Mouse (Mus musculus): ENCODE results near the gene Oprd1. TPM values are rescaled to one million over a fixed set of nuclear protein-coding genes. Genes with fewer than 3 reads are reported as not detected.

Oprd1 gene
- total RNA-seq, 2 experiments from 2014 or later, result 5.3 to 5.4 TPM

DNA sequence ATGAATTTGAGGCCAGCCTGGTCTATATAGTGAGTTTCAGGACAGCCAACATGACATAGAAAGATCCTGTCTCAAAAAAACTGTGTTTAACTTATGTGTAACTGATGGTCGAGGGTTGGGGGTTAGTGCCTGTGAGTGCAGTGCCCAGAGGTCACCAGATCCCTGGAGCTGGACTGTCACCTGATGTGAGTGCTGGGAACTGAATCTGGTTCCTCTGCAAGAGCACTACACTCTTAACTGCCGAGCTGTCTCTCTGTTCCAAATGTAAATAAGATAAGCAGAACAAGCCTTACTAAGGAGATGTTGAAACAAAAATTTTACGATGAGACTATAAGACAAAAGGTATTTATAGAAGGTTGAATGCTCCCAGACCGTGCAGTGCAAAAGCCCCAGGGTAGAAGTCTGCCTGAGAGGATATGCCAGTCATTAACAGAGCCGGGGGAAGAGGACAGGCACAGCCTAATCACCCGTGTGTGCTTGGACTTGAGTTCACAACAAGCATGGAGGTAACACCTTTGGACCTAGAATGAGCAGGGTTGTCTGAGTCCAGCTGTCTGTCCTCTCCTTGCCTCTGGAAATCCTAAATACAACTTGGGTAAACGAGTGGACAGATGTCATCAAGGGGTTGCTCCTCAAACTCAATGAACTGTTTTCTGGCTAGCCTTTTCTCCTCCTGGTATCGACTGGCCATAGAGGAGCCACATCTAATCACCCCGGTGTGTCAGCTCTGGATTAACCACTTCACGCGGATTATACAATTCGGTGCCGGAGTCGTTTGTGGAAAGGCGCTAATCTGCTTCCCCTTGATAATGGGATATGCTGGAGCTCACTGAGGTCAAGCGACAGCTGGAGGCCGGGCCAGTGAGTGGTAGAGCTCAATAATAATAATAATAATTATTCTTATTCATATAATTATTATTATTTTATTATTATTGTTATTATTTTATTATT is 81.1 kb downstream of the Oprd1 start:
- no peak for DNase-seq (ENCODE audit: low spot score in 2 of 2)

DNA sequence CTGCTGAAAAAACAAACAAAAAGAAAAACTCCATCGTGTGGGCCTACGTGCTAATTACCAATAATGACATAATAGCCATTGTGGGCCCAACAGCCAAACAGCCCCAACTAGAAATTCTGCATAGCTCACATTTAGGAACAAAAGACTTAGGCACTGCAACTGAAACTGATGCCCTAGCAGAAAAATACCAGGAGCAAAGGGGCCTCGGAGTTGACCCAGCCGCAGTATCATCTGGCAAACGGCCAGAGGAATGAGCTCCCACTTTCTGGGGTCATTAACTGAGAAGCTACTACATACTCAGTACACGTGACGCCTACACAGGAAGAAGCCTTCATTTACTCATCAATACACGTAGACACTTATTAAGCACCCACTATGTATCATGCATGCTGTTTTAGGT is 82.0 kb downstream of the Oprd1 start:
- DNase-seq (ENCODE audit: low spot score in 2 of 2), result no peak

Other genes with a start within 250 kb of the Oprd1 start
- gene Tmem200b, start 222.7 kb downstream of the Oprd1 start, total RNA-seq (2021), result 1 to 10 TPM; 1.8 to 2.4 TPM
- gene Gm10300, start 69.8 kb downstream of the Oprd1 start, total RNA-seq (2021), result not detected
- gene Epb41, start 69.2 kb downstream of the Oprd1 start, total RNA-seq (2021), result 10 to 100 TPM; 30.2 to 33.7 TPM
- gene Ythdf2, start 67.8 kb upstream of the Oprd1 start, total RNA-seq (2021), result 10 to 100 TPM; 46.2 to 51.7 TPM
- 10 to 100 TPM; 27.4 to 28.2 TPM for gene Gmeb1, start 117.1 kb upstream of the Oprd1 start, total RNA-seq (2021)
- 10 to 100 TPM; 16.6 to 17.6 TPM for gene Taf12, start 129.9 kb upstream of the Oprd1 start, total RNA-seq (2021)
- 1 to 10 TPM; 1.8 to 2.6 TPM for gene Rab42, start 158.9 kb upstream of the Oprd1 start, total RNA-seq (2021)
- 10 to 100 TPM; 25.7 to 29.2 TPM for gene Trnau1ap, start 185.1 kb upstream of the Oprd1 start, total RNA-seq (2021)
- gene Rcc1, start 209.1 kb upstream of the Oprd1 start, total RNA-seq (2021), result 10 to 100 TPM; 17.7 to 20.1 TPM

Measured in layer of hippocampus, postnatal 10 days (tissue).